Mouse (Mus musculus) erythroid progenitor cell, adult 5-6 weeks (primary cell): ENCODE measurements around the gene Olfr1466. TPM values are rescaled to one million over a fixed set of nuclear protein-coding genes. Genes with fewer than 3 reads are reported as not detected.

Experiments used
- ATAC-seq: replicated peaks from 2 replicates; pipeline ENCODE4 v1.8.0; 2016; ENCODE audit warnings: moderate number of reproducible peaks, mild to moderate bottlenecking, moderate TSS enrichment, inconsistent platforms; ENCODE audit not compliant: poor library complexity, low FRiP score, severe bottlenecking
- total RNA-seq, 2 experiments: library from RNA; stranded (forward) in 1 of 2; stranded (reverse) in 1 of 2; fragments of 150-400 nt in 1 of 2; fragments of 186-747, 209-891 nt in 1 of 2; gene quantifications; 2 replicates each; pipeline versions ENCODE4 v1.2.3 to v1.2.4; 2015 to 2017; ENCODE audit warnings: low replicate concordance in 2 of 2

Olfr1466 gene
- total RNA-seq (2015; ENCODE audit: low replicate concordance), result not detected in 2 replicates
- total RNA-seq (2017; ENCODE audit: low replicate concordance), result not detected in 2 replicates

GRCm38 (mm10) chr19:13338562-13338961 lies at the start of gene Olfr1466:
Gene Olfr1466, plus strand, starts transcription at chr19:13338862.
- ATAC-seq, result no peak

GRCm38 (mm10) chr19:13315441-13315840 lies 23.2 kb upstream of the Olfr1466 start, which contains the start of gene Olfr1465:
Gene Olfr1465, minus strand, starts transcription at chr19:13315541.
- no peak for ATAC-seq

GRCm38 (mm10) chr19:13361936-13362335 lies 23.3 kb downstream of the Olfr1466 start, which contains the start of gene Olfr1467:
Gene Olfr1467, plus strand, starts transcription at chr19:13362236.
- ATAC-seq, result no peak

Other genes with a start within 250 kb of the Olfr1466 start
- gene Olfr1457, start 241.0 kb upstream of the Olfr1466 start, total RNA-seq (2015; ENCODE audit: low replicate concordance), result not detected in 2 replicates
- gene Olfr1457, start 241.0 kb upstream of the Olfr1466 start, total RNA-seq (2017; ENCODE audit: low replicate concordance), result not detected in 2 replicates
- not detected in 2 replicates for gene Olfr1458, start 232.1 kb upstream of the Olfr1466 start, total RNA-seq (2015; ENCODE audit: low replicate concordance)
- gene Olfr1458, start 232.1 kb upstream of the Olfr1466 start, total RNA-seq (2017; ENCODE audit: low replicate concordance), result not detected in 2 replicates
- not detected in 2 replicates for gene Olfr1459, start 189.3 kb upstream of the Olfr1466 start, total RNA-seq (2015; ENCODE audit: low replicate concordance)
- not detected in 2 replicates for gene Olfr1459, start 189.3 kb upstream of the Olfr1466 start, total RNA-seq (2017; ENCODE audit: low replicate concordance)
- not detected in 2 replicates for gene Olfr1461, start 175.9 kb upstream of the Olfr1466 start, total RNA-seq (2015; ENCODE audit: low replicate concordance)
- gene Olfr1461, start 175.9 kb upstream of the Olfr1466 start, total RNA-seq (2017; ENCODE audit: low replicate concordance), result not detected in 2 replicates
- gene Olfr1462, start 153.1 kb upstream of the Olfr1466 start, total RNA-seq (2015; ENCODE audit: low replicate concordance), result not detected in 2 replicates
- gene Olfr1462, start 153.1 kb upstream of the Olfr1466 start, total RNA-seq (2017; ENCODE audit: low replicate concordance), result not detected in 2 replicates
- not detected in 2 replicates for gene Olfr1463, start 107.5 kb upstream of the Olfr1466 start, total RNA-seq (2015; ENCODE audit: low replicate concordance)
- gene Olfr1463, start 107.5 kb upstream of the Olfr1466 start, total RNA-seq (2017; ENCODE audit: low replicate concordance), result not detected in 2 replicates
- not detected in 2 replicates for gene Olfr1465, start 23.3 kb upstream of the Olfr1466 start, total RNA-seq (2015; ENCODE audit: low replicate concordance)
- gene Olfr1465, start 23.3 kb upstream of the Olfr1466 start, total RNA-seq (2017; ENCODE audit: low replicate concordance), result not detected in 2 replicates
- gene Olfr1467, start 23.4 kb downstream of the Olfr1466 start, total RNA-seq (2015; ENCODE audit: low replicate concordance), result not detected in 2 replicates
- not detected in 2 replicates for gene Olfr1467, start 23.4 kb downstream of the Olfr1466 start, total RNA-seq (2017; ENCODE audit: low replicate concordance)
- gene Olfr1469, start 69.0 kb downstream of the Olfr1466 start, total RNA-seq (2015; ENCODE audit: low replicate concordance), result not detected in 2 replicates
- gene Olfr1469, start 69.0 kb downstream of the Olfr1466 start, total RNA-seq (2017; ENCODE audit: low replicate concordance), result not detected in 2 replicates
- gene Olfr1471, start 104.5 kb downstream of the Olfr1466 start, total RNA-seq (2015; ENCODE audit: low replicate concordance), result not detected in 2 replicates
- not detected in 2 replicates for gene Olfr1471, start 104.5 kb downstream of the Olfr1466 start, total RNA-seq (2017; ENCODE audit: low replicate concordance)
- gene Olfr1472, start 117.2 kb downstream of the Olfr1466 start, total RNA-seq (2015; ENCODE audit: low replicate concordance), result not detected in 2 replicates
- gene Olfr1472, start 117.2 kb downstream of the Olfr1466 start, total RNA-seq (2017; ENCODE audit: low replicate concordance), result not detected in 2 replicates
- gene Olfr1474, start 130.7 kb downstream of the Olfr1466 start, total RNA-seq (2015; ENCODE audit: low replicate concordance), result not detected in 2 replicates
- not detected in 2 replicates for gene Olfr1474, start 130.7 kb downstream of the Olfr1466 start, total RNA-seq (2017; ENCODE audit: low replicate concordance)
- gene Olfr1475, start 141.3 kb downstream of the Olfr1466 start, total RNA-seq (2015; ENCODE audit: low replicate concordance), result not detected in 2 replicates
- not detected in 2 replicates for gene Olfr1475, start 141.3 kb downstream of the Olfr1466 start, total RNA-seq (2017; ENCODE audit: low replicate concordance)
- not detected in 2 replicates for gene Olfr1477, start 161.7 kb downstream of the Olfr1466 start, total RNA-seq (2015; ENCODE audit: low replicate concordance)
- not detected in 2 replicates for gene Olfr1477, start 161.7 kb downstream of the Olfr1466 start, total RNA-seq (2017; ENCODE audit: low replicate concordance)
- not detected in 2 replicates for gene Olfr1480, start 189.1 kb downstream of the Olfr1466 start, total RNA-seq (2015; ENCODE audit: low replicate concordance)
- not detected in 2 replicates for gene Olfr1480, start 189.1 kb downstream of the Olfr1466 start, total RNA-seq (2017; ENCODE audit: low replicate concordance)
- gene Olfr1484, start 244.6 kb downstream of the Olfr1466 start, total RNA-seq (2015; ENCODE audit: low replicate concordance), result not detected in 2 replicates
- 0.39 TPM in 1 of 2 replicates, not detected in the other for gene Olfr1484, start 244.6 kb downstream of the Olfr1466 start, total RNA-seq (2017; ENCODE audit: low replicate concordance)